Mouse (Mus musculus): ENCODE results near the gene Pigq. TPM values are rescaled to one million over a fixed set of nuclear protein-coding genes. Genes with fewer than 3 reads are reported as not detected.

Gene Pigq
- polyA plus RNA-seq, 1 experiment: 48.5 TPM

- Histone ChIP-seq H3K9me3 (no peaks in the 10 kb centered on the region), H3K36me3 (replicated peaks; ENCODE audit: low read length) (peaks cover 78% of the 10 kb centered on the region), H3K4me3 (replicated peaks) (no peak overlapping the region), H3K27me3 (replicated peaks) (no peaks in the 10 kb centered on the region), H3K4me1 (peaks cover 28% of the 10 kb centered on the region)
- TF ChIP-seq GATA1 (IDR thresholded peaks at IDR 0.05; ENCODE audit: borderline replicate concordance, low read length): no peak
- TF ChIP-seq FLI1 (IDR thresholded peaks at IDR 0.05; ENCODE audit: low read length): no peak
Measured at GRCm38 (mm10) chr17:25888837-25889236, 55.9 kb downstream of the Pigq start.

GRCm38 (mm10) chr17:25887467-25887866 lies 57.3 kb downstream of the Pigq start:
- no peaks in the 10 kb centered on the region for H3K9me3 ChIP-seq
- no peaks in the 10 kb centered on the region for H3K27me3 ChIP-seq (replicated peaks)
- peaks cover 91% of the 10 kb centered on the region for H3K36me3 ChIP-seq (replicated peaks; ENCODE audit: low read length)
- H3K4me3 ChIP-seq (replicated peaks): no peak overlapping the region
- TF ChIP-seq GATA1 (IDR thresholded peaks at IDR 0.05; ENCODE audit: borderline replicate concordance, low read length) (no peak), FLI1 (IDR thresholded peaks at IDR 0.05; ENCODE audit: low read length) (no peak)
- peaks cover 30% of the 10 kb centered on the region for H3K4me1 ChIP-seq

GRCm38 (mm10) chr17:25886806-25887205 lies 57.9 kb downstream of the Pigq start:
- no peak for TF ChIP-seq FLI1 (IDR thresholded peaks at IDR 0.05; ENCODE audit: low read length)
- no peak for TF ChIP-seq GATA1 (IDR thresholded peaks at IDR 0.05; ENCODE audit: borderline replicate concordance, low read length)
- Histone ChIP-seq H3K4me3 (replicated peaks) (no peak overlapping the region), H3K9me3 (no peaks in the 10 kb centered on the region), H3K36me3 (replicated peaks; ENCODE audit: low read length) (peaks cover 95% of the 10 kb centered on the region), H3K4me1 (peaks cover 34% of the 10 kb centered on the region), H3K27me3 (replicated peaks) (no peaks in the 10 kb centered on the region)

GRCm38 (mm10) chr17:25885636-25886035 lies 59.1 kb downstream of the Pigq start:
- no peaks in the 10 kb centered on the region for H3K9me3 ChIP-seq
- H3K27me3 ChIP-seq (replicated peaks): no peaks in the 10 kb centered on the region
- no peak for TF ChIP-seq FLI1 (IDR thresholded peaks at IDR 0.05; ENCODE audit: low read length)
- TF ChIP-seq GATA1 (IDR thresholded peaks at IDR 0.05; ENCODE audit: borderline replicate concordance, low read length): no peak
- peaks cover 41% of the 10 kb centered on the region for H3K4me1 ChIP-seq
- H3K4me3 ChIP-seq (replicated peaks): no peak overlapping the region
- peaks cover 95% of the 10 kb centered on the region for H3K36me3 ChIP-seq (replicated peaks; ENCODE audit: low read length)

GRCm38 (mm10) chr17:25883824-25884223 lies 60.9 kb downstream of the Pigq start:
- TF ChIP-seq FLI1 (IDR thresholded peaks at IDR 0.05; ENCODE audit: low read length) (no peak), GATA1 (IDR thresholded peaks at IDR 0.05; ENCODE audit: borderline replicate concordance, low read length) (no peak)
- H3K27me3 ChIP-seq (replicated peaks): no peaks in the 10 kb centered on the region
- no peaks in the 10 kb centered on the region for H3K9me3 ChIP-seq
- H3K4me1 ChIP-seq: peaks cover 47% of the 10 kb centered on the region
- H3K4me3 ChIP-seq (replicated peaks): no peak overlapping the region
- H3K36me3 ChIP-seq (replicated peaks; ENCODE audit: low read length): peaks cover 95% of the 10 kb centered on the region

- peaks cover 95% of the 10 kb centered on the region for H3K36me3 ChIP-seq (replicated peaks; ENCODE audit: low read length)
- TF ChIP-seq GATA1 (IDR thresholded peaks at IDR 0.05; ENCODE audit: borderline replicate concordance, low read length) (no peak), FLI1 (IDR thresholded peaks at IDR 0.05; ENCODE audit: low read length) (no peak)
Measured at GRCm38 (mm10) chr17:25883268-25883667, 61.5 kb downstream of the Pigq start.

GRCm38 (mm10) chr17:25882306-25882705 lies 62.4 kb downstream of the Pigq start:
- TF ChIP-seq FLI1 (IDR thresholded peaks at IDR 0.05; ENCODE audit: low read length): no peak
- TF ChIP-seq GATA1 (IDR thresholded peaks at IDR 0.05; ENCODE audit: borderline replicate concordance, low read length): no peak
- H3K4me1 ChIP-seq: peaks cover 41% of the 10 kb centered on the region
- peaks cover 94% of the 10 kb centered on the region for H3K36me3 ChIP-seq (replicated peaks; ENCODE audit: low read length)
- no peaks in the 10 kb centered on the region for H3K9me3 ChIP-seq
- no peaks in the 10 kb centered on the region for H3K27me3 ChIP-seq (replicated peaks)
- peak overlapping the region; percentile 36 for H3K4me3 ChIP-seq (replicated peaks)

More at GRCm38 (mm10) chr17:25883268-25883667, 61.5 kb downstream of the Pigq start:
- no peaks in the 10 kb centered on the region for H3K9me3 ChIP-seq
- H3K27me3 ChIP-seq (replicated peaks): no peaks in the 10 kb centered on the region
- H3K4me1 ChIP-seq: peaks cover 47% of the 10 kb centered on the region
- no peak overlapping the region for H3K4me3 ChIP-seq (replicated peaks)

GRCm38 (mm10) chr17:25881691-25882090 lies 63.0 kb downstream of the Pigq start:
- Histone ChIP-seq H3K9me3 (no peaks in the 10 kb centered on the region), H3K4me3 (replicated peaks) (no peak overlapping the region), H3K27me3 (replicated peaks) (no peaks in the 10 kb centered on the region), H3K4me1 (peaks cover 40% of the 10 kb centered on the region), H3K36me3 (replicated peaks; ENCODE audit: low read length) (peaks cover 93% of the 10 kb centered on the region)
- TF ChIP-seq GATA1 (IDR thresholded peaks at IDR 0.05; ENCODE audit: borderline replicate concordance, low read length) (no peak), FLI1 (IDR thresholded peaks at IDR 0.05; ENCODE audit: low read length) (no peak)

GRCm38 (mm10) chr17:25880913-25881641 lies 63.7 kb downstream of the Pigq start:
- Histone ChIP-seq H3K36me3 (replicated peaks; ENCODE audit: low read length) (peaks cover 91% of the 10 kb centered on the region), H3K4me1 (peaks cover 40% of the 10 kb centered on the region), H3K4me3 (replicated peaks) (no peak overlapping the region), H3K27me3 (replicated peaks) (no peaks in the 10 kb centered on the region), H3K9me3 (no peaks in the 10 kb centered on the region)
- TF ChIP-seq GATA1 (IDR thresholded peaks at IDR 0.05; ENCODE audit: borderline replicate concordance, low read length) (no peak), FLI1 (IDR thresholded peaks at IDR 0.05; ENCODE audit: low read length) (no peak)

- Histone ChIP-seq H3K27me3 (replicated peaks) (no peaks in the 10 kb centered on the region), H3K4me3 (replicated peaks) (no peak within 1 kb of the TSS), H3K9me3 (no peaks in the 10 kb centered on the region), H3K4me1 (peaks cover 40% of the 10 kb centered on the region), H3K36me3 (replicated peaks; ENCODE audit: low read length) (peaks cover 84% of the 10 kb centered on the region)
- TF ChIP-seq GATA1 (IDR thresholded peaks at IDR 0.05; ENCODE audit: borderline replicate concordance, low read length): no peak
- no peak for TF ChIP-seq FLI1 (IDR thresholded peaks at IDR 0.05; ENCODE audit: low read length)
Measured at GRCm38 (mm10) chr17:25880196-25880910, 64.4 kb downstream of the Pigq start, which contains the start of gene Wfikkn1. TSS of gene Wfikkn1 (minus strand) at chr17:25880858.

Measured in megakaryocyte, embryonic 14.5 days (primary cell).